Mouse (Mus musculus): ENCODE measurements around the gene Pcx.

DNA sequence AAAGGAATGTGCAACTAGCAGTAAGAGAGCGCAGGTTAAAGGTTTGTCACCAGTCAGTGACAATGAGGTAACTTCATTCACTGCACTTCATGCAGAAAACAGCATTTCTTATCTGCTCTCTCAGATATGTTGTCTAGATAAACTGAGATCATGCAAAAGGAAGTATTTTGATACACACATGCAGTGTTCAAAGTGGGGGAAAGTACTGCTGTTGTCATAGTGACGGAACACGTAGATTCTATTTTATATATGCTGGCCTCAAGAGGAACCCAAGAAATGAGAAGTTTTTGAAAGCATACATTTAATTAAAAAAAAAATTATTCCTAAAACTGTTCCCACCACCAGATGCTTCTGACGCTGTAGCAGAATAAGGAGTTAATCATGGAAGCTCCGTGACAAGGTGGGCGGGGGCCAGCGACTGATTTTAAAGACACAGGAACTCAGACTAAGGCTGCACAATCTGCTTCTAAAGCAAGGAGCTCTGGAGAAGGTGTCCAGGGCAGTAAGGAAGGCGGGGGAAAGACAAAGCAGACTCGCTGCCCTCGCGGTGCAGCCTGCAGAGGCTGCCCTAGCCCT, 136.7 kb downstream of the Pcx start:
- TF ChIP-seq POLR2A (IDR thresholded peaks at IDR 0.05; ENCODE audit: control insufficient read depth, extremely low read depth, insufficient read depth, low read length, poor library complexity), result no peak
- no peak for TF ChIP-seq CTCF (IDR thresholded peaks at IDR 0.05; ENCODE audit: borderline replicate concordance, control insufficient read depth, extremely low read depth, insufficient read depth, low read length, poor library complexity)

Measured in thymus, adult 2 months (tissue).